ENCODE assay signal across 14 mouse cellular contexts in the genomic region with DNA sequence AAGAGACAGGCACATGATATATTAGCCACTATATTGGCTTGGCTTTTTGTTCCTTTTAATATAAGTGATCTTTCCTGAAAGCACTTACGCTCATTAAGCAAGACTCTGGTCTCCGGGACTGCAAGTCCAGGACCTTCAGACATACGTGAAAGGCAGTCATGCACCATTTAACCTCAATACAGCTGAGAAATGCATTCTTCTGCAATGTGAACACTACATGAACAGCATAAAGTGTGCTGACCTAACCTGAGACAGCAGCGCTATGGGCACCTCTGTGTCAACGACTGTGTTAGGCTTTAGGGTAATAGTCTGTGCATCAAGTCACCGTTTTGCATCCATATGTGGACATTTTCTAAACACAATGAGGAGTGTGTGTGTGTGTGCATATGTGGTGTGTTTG.
DNase-seq lines count a peak whose midpoint lies in the region; ATAC-seq and TF ChIP-seq lines count a peak whose summit lies in the region.
"Had no signal": no experiment of that assay in that cellular context is flagged by ENCODE, and none has a peak within 500 bp of the region (broad histone marks: within the 10 kb centered on the region; RNA-seq: fewer than 3 reads in every experiment).

No protein-coding gene starts in this region.

- 44% methylated on average over 6 of the region's 6 CpGs for whole genome bisulfite sequencing in forebrain, embryonic 11.5 days
- 36% methylated on average over 6 of the region's 6 CpGs for WGBS in forebrain, postnatal 0 days
- WGBS in kidney, embryonic 15.5 days = 59% methylated on average over 6 of the region's 6 CpGs
- 13% methylated on average over 6 of the region's 6 CpGs for WGBS in neural tube, embryonic 13.5 days

- no peaks in the 10 kb centered on the region; the same call in 1 of the 2 replicates for H3K36me3 ChIP-seq in forebrain, embryonic 11.5 days (ENCODE audit: control insufficient read depth, insufficient read depth, low read length)
- no peaks in the 10 kb centered on the region for H3K36me3 ChIP-seq in forebrain, postnatal 0 days (ENCODE audit: insufficient read depth)
- H3K36me3 ChIP-seq in kidney, embryonic 15.5 days = no peaks in the 10 kb centered on the region
- H3K36me3 ChIP-seq in neural tube, embryonic 13.5 days = peaks cover 6% of the 10 kb centered on the region

- intact Hi-C loops in left cerebral cortex, adult 2 months (cut with DNase I) = no loop called here

- no peak overlapping the region for H3K4me2 ChIP-seq in forebrain, embryonic 11.5 days (ENCODE audit: low read depth, low read length, severe bottlenecking)
- no peak overlapping the region for H3K4me2 ChIP-seq in forebrain, postnatal 0 days (ENCODE audit: low read depth)
- no peak overlapping the region for H3K4me2 ChIP-seq in kidney, embryonic 15.5 days
- H3K4me2 ChIP-seq in neural tube, embryonic 13.5 days = no peak overlapping the region

- H3K4me1 ChIP-seq in forebrain, embryonic 11.5 days (replicated peaks; ENCODE audit: control insufficient read depth, insufficient read depth, low read length) = 0 out of 2 replicates have a peak, but pooled peaks cover 2% of the 10 kb centered on the region
- no peaks in the 10 kb centered on the region for H3K4me1 ChIP-seq in forebrain, postnatal 0 days (ENCODE audit: insufficient read depth)
- no peaks in the 10 kb centered on the region for H3K4me1 ChIP-seq in kidney, embryonic 15.5 days
- H3K4me1 ChIP-seq in neural tube, embryonic 13.5 days (replicated peaks) = peaks cover 34% of the 10 kb centered on the region

- TF ChIP-seq CTCF in forebrain, postnatal 0 days (IDR thresholded peaks at IDR 0.05; ENCODE audit: low read depth) = no peak
- TF ChIP-seq CTCF in left cerebral cortex, adult 2 months (IDR thresholded peaks at IDR 0.05) = no peak

- H3K9ac ChIP-seq in forebrain, embryonic 11.5 days (ENCODE audit: low read length) = no peak overlapping the region
- no peak overlapping the region for H3K9ac ChIP-seq in forebrain, postnatal 0 days
- no peak overlapping the region for H3K9ac ChIP-seq in kidney, embryonic 15.5 days
- no peak overlapping the region for H3K9ac ChIP-seq in neural tube, embryonic 13.5 days

- H3K27ac ChIP-seq in forebrain, embryonic 11.5 days (ENCODE audit: low read depth, low read length) = no peak overlapping the region
- H3K27ac ChIP-seq in forebrain, postnatal 0 days (ENCODE audit: low read depth, low read length) = no peak overlapping the region
- no peak overlapping the region for H3K27ac ChIP-seq in kidney, embryonic 15.5 days
- peak overlapping the region; percentile 79 for H3K27ac ChIP-seq in neural tube, embryonic 13.5 days (replicated peaks)
- H3K27ac ChIP-seq in left cerebral cortex, adult 2 months = no peak overlapping the region

- H3K9me3 ChIP-seq in forebrain, embryonic 11.5 days (ENCODE audit: control insufficient read depth, low read length) = no peaks in the 10 kb centered on the region
- no peaks in the 10 kb centered on the region for H3K9me3 ChIP-seq in forebrain, postnatal 0 days (ENCODE audit: low read length)
- no peaks in the 10 kb centered on the region for H3K9me3 ChIP-seq in kidney, embryonic 15.5 days (replicated peaks)
- H3K9me3 ChIP-seq in neural tube, embryonic 13.5 days = no peaks in the 10 kb centered on the region

- no peaks in the 10 kb centered on the region for H3K27me3 ChIP-seq in forebrain, embryonic 11.5 days (ENCODE audit: control insufficient read depth, insufficient read depth, low read length)
- no peaks in the 10 kb centered on the region for H3K27me3 ChIP-seq in forebrain, postnatal 0 days (ENCODE audit: insufficient read depth, low read length)
- no peaks in the 10 kb centered on the region for H3K27me3 ChIP-seq in kidney, embryonic 15.5 days
- no peaks in the 10 kb centered on the region for H3K27me3 ChIP-seq in neural tube, embryonic 13.5 days

- ATAC-seq in forebrain, embryonic 11.5 days (replicated peaks; ENCODE audit: low FRiP score) = peak; percentile 51; the same call in 1 of the 2 replicates
- no peak for ATAC-seq in forebrain, postnatal 0 days
- 0 out of 2 replicates have a peak, but pooled peaks have one; percentile 33 for ATAC-seq in kidney, embryonic 15.5 days (replicated peaks; ENCODE audit: low FRiP score)
- ATAC-seq in neural tube, embryonic 13.5 days (ENCODE audit: low read depth) = no peak

- DNase-seq in forebrain, embryonic 11.5 days (ENCODE audit: low spot score) = no peak
- no peak for DNase-seq in forebrain, postnatal 0 days
- no peak for DNase-seq in kidney, adult 18-20 months
- peak; percentile 13 for DNase-seq in embryo, embryonic 10.5 days (ENCODE audit: low spot score)
- no peak for DNase-seq in left cerebral cortex, adult 2 months (ENCODE audit: extremely low spot score in 1 of 2, low spot score in 2 of 2)
- DNase-seq in urinary bladder, adult 2 months (ENCODE audit: low spot score) = no peak
- DNase-seq: cerebellum, adult 9-11 months; gastrocnemius, postnatal 25 days; heart, postnatal 10 days; liver; lung, adult 18-20 months; thymus, postnatal 36 days had no signal

- H3K4me3 ChIP-seq in forebrain, embryonic 11.5 days (ENCODE audit: low read depth, low read length) = no peak overlapping the region
- no peak overlapping the region for H3K4me3 ChIP-seq in forebrain, postnatal 0 days (ENCODE audit: low read depth, low read length)
- H3K4me3 ChIP-seq in kidney, embryonic 15.5 days (replicated peaks) = no peak overlapping the region
- H3K4me3 ChIP-seq in neural tube, embryonic 13.5 days = no peak overlapping the region
- H3K4me3 ChIP-seq in left cerebral cortex, adult 2 months = no peak overlapping the region

Comparison
In these comparisons a context has a peak if more than half of its experiments do, and no peak if none do; other contexts are left out.
1. ATAC-seq: peak in forebrain, embryonic 11.5 days (single experiment) and kidney, embryonic 15.5 days (single experiment); none in forebrain, postnatal 0 days (single experiment) and neural tube, embryonic 13.5 days (single experiment).